Mouse (Mus musculus) spleen, postnatal 36 days (tissue): Measurements from ENCODE around the gene St8sia1.

Experiments
- DNase-seq, 2 experiments: peaks; one replicate each; pipeline ENCODE4 v3.0.0; 2022; ENCODE audit warnings: low spot score in 2 of 2, mixed read lengths in 1 of 2

St8sia1 gene

GRCm38 (mm10) chr6:142788042-142788987, 175.9 kb downstream of the St8sia1 start:
- DNase-seq = no peak

- DNase-seq = no peak
Observed at GRCm38 (mm10) chr6:142786106-142786505, 178.1 kb downstream of the St8sia1 start.

DNA sequence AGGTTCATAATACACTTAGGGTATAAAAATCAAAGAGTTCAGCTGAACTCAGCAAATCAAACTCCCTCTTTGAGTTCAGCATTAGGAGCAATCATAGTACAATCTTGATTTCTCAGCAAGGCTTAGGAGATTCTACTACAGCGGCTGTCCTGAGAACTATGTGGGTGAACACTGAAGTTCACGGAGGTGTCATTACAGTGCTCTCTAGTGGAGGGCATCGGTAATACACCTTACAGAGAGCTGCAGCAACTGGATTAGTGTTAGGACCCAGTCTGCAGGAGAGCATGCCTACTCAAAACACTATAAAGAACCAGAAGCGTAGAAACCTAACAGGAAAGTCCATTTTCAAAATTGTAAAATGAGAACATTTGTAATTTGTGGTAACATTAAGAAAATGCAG, 178.9 kb downstream of the St8sia1 start:
- DNase-seq = peak; percentile 36 to 53

- no peak for DNase-seq
Observed at GRCm38 (mm10) chr6:142781286-142781685, 183.0 kb downstream of the St8sia1 start.

- no peak for DNase-seq
Observed at GRCm38 (mm10) chr6:142780574-142781033, 183.6 kb downstream of the St8sia1 start.

GRCm38 (mm10) chr6:142779812-142780573, 184.3 kb downstream of the St8sia1 start:
- DNase-seq = peak; percentile 16 to 17

- peak; percentile 35 to 54 for DNase-seq
Observed at GRCm38 (mm10) chr6:142779045-142779811, 185.0 kb downstream of the St8sia1 start.

DNA sequence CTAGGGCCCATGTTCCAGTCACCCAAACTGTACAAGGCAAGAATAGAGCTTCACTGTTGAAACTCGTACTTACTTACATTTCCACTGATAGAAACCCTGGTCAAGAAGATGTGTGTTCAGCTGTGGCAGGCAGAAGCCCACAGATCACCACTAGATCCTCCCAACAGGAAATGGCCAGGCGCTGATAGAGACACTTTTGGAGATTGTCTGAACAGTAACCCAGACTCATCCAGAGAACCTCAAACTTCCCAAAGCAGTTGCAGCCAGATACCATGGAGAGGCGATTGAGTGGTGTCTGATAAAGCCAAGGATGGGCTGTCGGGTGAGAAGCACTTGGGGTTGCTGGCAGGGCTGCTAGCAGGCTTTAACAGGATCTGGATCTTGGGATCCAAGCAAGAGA, 187.3 kb downstream of the St8sia1 start:
- no peak for DNase-seq

DNA sequence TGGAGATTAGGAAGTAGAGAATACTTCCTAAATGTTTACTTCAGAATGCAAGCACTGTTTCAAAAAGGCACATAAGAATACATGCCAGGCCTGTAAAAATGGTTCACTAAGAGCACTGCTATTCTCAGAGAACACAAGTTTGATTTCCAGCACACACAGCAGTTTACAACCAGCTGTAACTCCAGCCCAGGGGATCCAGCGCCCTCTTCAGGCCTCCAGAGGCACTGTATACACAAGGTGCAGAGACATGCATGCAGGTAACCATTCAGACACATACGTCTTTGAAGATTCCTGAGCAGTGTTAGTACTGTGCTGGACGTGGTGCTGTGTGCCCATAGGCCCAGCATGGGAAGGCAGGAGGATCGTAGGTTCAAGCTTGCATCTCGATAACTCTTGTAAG, 190.7 kb downstream of the St8sia1 start:
- DNase-seq = no peak

DNA sequence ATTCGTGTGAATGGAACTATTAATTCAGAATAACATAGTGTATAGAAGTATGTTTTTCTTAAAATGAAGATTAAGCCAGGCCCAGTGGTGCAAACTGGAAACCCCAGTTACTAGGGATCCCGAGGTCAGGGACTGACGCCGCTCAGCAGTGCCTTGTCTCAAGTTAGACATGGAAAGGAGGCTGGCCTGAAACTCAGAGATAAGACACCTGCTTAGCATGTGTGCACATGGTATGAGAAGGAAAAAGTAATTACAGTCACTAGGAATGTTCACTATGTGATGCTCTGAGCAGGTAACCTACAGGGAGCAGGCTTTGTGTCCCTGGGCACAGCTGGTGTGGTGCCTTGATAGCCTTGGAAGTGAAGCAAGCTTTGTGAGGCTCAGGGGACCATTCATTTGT, 192.6 kb downstream of the St8sia1 start:
- no peak for DNase-seq
